Mouse (Mus musculus): ENCODE data around the gene Gtsf1l. TPM values are rescaled to one million over a fixed set of nuclear protein-coding genes. Genes with fewer than 3 reads are reported as not detected.

Gene Gtsf1l
- not detected in 2 replicates for polyA plus RNA-seq (2014; fragmentation: Nextera tagmentation; extraction: Ambion mirVana)

DNA sequence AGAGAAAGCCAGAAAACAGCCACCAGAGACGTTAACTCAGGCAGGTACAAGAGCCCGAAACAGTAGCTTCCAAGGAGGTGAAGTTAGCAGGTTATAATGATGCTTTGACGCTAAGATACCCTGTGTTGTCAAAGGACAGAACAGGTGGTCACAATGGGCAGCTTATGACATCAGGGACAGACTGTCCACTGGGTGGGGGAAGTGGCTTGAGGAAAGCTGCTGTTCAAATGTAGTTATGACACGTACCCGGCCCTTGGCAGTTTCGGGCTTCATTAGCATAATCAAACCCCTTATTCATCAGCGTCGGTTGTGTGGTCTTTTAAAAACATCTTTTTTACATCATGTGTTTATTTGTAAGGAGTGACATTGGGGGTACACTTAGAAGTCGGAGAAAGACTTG is at the start of gene Gtsf1l:
Gene Gtsf1l, minus strand, starts transcription at position 128 of the 400 bp plus-strand sequence.
- no peak for ATAC-seq (replicated peaks; ENCODE audit: insufficient number of reproducible peaks, low FRiP score, low TSS enrichment)
- no peaks in the 10 kb centered on the region for H3K4me1 ChIP-seq (ENCODE audit: control insufficient read depth, insufficient read depth, low read length)
- no peaks in the 10 kb centered on the region for H3K27me3 ChIP-seq (ENCODE audit: control insufficient read depth, insufficient read depth, low read length)
- H3K4me3 ChIP-seq (ENCODE audit: low read depth, low read length) = no peak within 1 kb of the TSS
- 82% methylated on average over 9 of the region's 9 CpGs for WGBS (ENCODE audit: insufficient replicate concordance)
- no peaks in the 10 kb centered on the region for H3K36me3 ChIP-seq (ENCODE audit: control insufficient read depth, insufficient read depth, low read length)
- H3K27ac ChIP-seq (ENCODE audit: low read depth, low read length) = no peak within 1 kb of the TSS
- no peaks in the 10 kb centered on the region for H3K9me3 ChIP-seq (replicated peaks; ENCODE audit: control insufficient read depth, low read length)
- H3K4me2 ChIP-seq = no peak within 1 kb of the TSS
- H3K9ac ChIP-seq (ENCODE audit: low read depth, low read length) = no peak within 1 kb of the TSS

DNA sequence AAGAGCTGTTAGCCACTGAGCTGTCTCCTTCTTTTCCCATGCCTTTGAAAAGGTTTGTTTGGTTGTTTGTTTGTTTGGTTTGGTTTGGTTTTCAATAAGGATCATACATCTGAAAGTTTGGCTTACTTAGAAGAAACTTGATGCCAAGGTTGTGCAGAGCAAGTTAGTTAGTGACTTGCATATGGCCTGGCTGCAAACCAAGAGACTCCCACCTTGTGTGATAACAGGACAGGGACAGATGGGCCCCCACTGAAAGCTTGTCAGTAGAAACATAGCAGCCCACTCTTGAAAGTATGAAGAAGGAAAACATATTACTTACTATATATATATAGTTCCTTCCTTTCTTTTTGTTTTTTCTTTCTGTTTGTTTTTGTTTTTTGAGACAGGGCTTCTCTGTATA is 49.3 kb upstream of the Gtsf1l start:
- Histone ChIP-seq H3K36me3 (ENCODE audit: control insufficient read depth, insufficient read depth, low read length) (no peaks in the 10 kb centered on the region), H3K9me3 (replicated peaks; ENCODE audit: control insufficient read depth, low read length) (no peaks in the 10 kb centered on the region), H3K27ac (ENCODE audit: low read depth, low read length) (no peak overlapping the region), H3K9ac (ENCODE audit: low read depth, low read length) (no peak overlapping the region), H3K4me3 (ENCODE audit: low read depth, low read length) (no peak overlapping the region), H3K4me2 (no peak overlapping the region), H3K4me1 (ENCODE audit: control insufficient read depth, insufficient read depth, low read length) (no peaks in the 10 kb centered on the region), H3K27me3 (ENCODE audit: control insufficient read depth, insufficient read depth, low read length) (no peaks in the 10 kb centered on the region)
- ATAC-seq (replicated peaks; ENCODE audit: insufficient number of reproducible peaks, low FRiP score, low TSS enrichment) = no peak

DNA sequence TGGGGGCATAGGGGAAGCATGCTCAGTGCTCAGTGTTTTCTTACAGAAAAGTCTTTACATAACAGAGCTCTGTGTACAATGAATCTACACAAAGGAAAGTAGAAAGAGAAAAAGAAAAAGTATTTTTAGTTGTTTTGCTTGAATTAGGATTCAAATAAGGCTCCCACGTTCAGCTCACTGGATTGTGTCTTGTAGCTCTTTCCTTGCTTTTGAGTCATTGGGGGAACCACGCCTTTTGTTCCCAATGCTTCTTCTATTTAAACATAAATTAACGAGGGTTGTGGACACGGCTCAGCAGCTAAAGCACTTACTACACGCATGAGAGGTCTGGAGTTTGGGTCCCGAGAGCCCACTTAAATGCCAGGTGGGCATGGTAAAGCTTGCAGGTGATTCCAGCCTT is 48.3 kb upstream of the Gtsf1l start:
- no peaks in the 10 kb centered on the region for H3K9me3 ChIP-seq (replicated peaks; ENCODE audit: control insufficient read depth, low read length)
- no peaks in the 10 kb centered on the region for H3K4me1 ChIP-seq (ENCODE audit: control insufficient read depth, insufficient read depth, low read length)
- H3K4me3 ChIP-seq (ENCODE audit: low read depth, low read length) = no peak overlapping the region
- 80% methylated on average over 6 of the region's 6 CpGs for WGBS (ENCODE audit: insufficient replicate concordance)
- no peak overlapping the region for H3K4me2 ChIP-seq
- H3K27ac ChIP-seq (ENCODE audit: low read depth, low read length) = no peak overlapping the region
- no peaks in the 10 kb centered on the region for H3K27me3 ChIP-seq (ENCODE audit: control insufficient read depth, insufficient read depth, low read length)
- H3K36me3 ChIP-seq (ENCODE audit: control insufficient read depth, insufficient read depth, low read length) = no peaks in the 10 kb centered on the region
- no peak overlapping the region for H3K9ac ChIP-seq (ENCODE audit: low read depth, low read length)
- no peak for ATAC-seq (replicated peaks; ENCODE audit: insufficient number of reproducible peaks, low FRiP score, low TSS enrichment)

DNA sequence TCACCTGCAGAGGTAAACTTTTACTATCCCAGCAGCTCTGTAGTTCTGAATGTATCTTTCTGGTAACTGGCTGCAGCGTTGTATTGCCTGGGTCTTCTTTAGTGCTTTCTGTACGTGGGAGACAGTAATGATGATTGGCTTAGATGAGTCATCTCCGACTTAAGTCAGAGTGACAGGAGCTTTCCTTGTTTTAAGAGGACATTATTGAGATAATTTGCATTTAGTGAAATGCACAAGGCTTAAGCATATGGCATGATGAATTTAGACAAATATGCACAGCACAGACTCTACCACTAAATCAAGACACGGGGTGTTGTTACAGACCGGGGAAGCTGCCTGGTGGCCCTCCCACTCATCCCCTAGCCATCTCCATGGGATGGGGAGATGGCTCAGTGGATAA is 44.7 kb upstream of the Gtsf1l start:
- no peaks in the 10 kb centered on the region for H3K27me3 ChIP-seq (ENCODE audit: control insufficient read depth, insufficient read depth, low read length)
- H3K9me3 ChIP-seq (replicated peaks; ENCODE audit: control insufficient read depth, low read length) = no peaks in the 10 kb centered on the region
- no peak overlapping the region for H3K4me3 ChIP-seq (ENCODE audit: low read depth, low read length)
- no peaks in the 10 kb centered on the region for H3K36me3 ChIP-seq (ENCODE audit: control insufficient read depth, insufficient read depth, low read length)
- ATAC-seq (replicated peaks; ENCODE audit: insufficient number of reproducible peaks, low FRiP score, low TSS enrichment) = no peak
- H3K9ac ChIP-seq (ENCODE audit: low read depth, low read length) = no peak overlapping the region
- 86% methylated on average over 5 of the region's 5 CpGs for WGBS (ENCODE audit: insufficient replicate concordance)
- H3K4me2 ChIP-seq = no peak overlapping the region
- H3K4me1 ChIP-seq (ENCODE audit: control insufficient read depth, insufficient read depth, low read length) = no peaks in the 10 kb centered on the region
- H3K27ac ChIP-seq (ENCODE audit: low read depth, low read length) = no peak overlapping the region

DNA sequence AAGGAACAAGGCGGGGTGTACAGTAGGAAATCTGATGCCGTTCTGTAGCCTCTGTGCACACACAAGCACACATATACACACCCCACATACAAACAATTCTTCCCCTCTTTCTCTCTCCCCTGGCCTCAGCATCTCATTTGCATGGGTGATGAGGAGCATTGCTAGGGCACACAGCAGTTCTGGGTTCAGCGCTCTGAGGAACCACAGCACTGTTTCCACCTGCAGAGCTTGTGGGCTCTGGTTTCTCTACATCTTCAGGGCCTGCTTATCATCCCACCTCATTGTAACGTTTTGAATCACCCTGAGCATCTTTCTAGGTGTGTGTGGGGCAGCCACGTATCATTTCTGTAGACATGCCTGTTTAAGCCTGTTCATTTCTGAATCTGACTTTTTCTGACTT is 43.2 kb upstream of the Gtsf1l start:
- H3K9ac ChIP-seq (ENCODE audit: low read depth, low read length) = no peak overlapping the region
- ATAC-seq (replicated peaks; ENCODE audit: insufficient number of reproducible peaks, low FRiP score, low TSS enrichment) = no peak
- no peaks in the 10 kb centered on the region for H3K4me1 ChIP-seq (ENCODE audit: control insufficient read depth, insufficient read depth, low read length)
- H3K36me3 ChIP-seq (ENCODE audit: control insufficient read depth, insufficient read depth, low read length) = no peaks in the 10 kb centered on the region
- no peaks in the 10 kb centered on the region for H3K27me3 ChIP-seq (ENCODE audit: control insufficient read depth, insufficient read depth, low read length)
- H3K4me2 ChIP-seq = no peak overlapping the region
- H3K27ac ChIP-seq (ENCODE audit: low read depth, low read length) = no peak overlapping the region
- no peaks in the 10 kb centered on the region for H3K9me3 ChIP-seq (replicated peaks; ENCODE audit: control insufficient read depth, low read length)
- H3K4me3 ChIP-seq (ENCODE audit: low read depth, low read length) = no peak overlapping the region
- WGBS (ENCODE audit: insufficient replicate concordance) = 75% methylated on average over 5 of the region's 5 CpGs

DNA sequence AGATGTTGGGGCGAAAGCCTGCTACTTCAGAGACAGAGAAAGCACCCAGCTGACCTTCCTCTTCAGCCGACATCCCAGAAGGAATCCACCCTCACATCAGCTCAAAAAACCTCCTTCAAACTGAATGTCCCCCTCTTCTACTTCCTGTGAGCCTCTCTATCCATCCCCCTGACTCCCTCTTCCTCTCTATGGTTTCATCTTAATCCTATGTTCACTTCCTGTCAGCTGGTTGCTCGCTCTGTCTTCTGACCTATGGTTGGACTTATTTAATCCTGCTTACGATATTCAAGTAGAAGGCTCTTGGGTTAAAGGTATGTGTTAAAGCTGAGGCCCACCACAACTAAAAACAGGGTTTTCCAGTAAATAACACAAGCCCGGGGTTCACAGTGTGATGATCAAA is 35.8 kb upstream of the Gtsf1l start:
- peaks cover 6% of the 10 kb centered on the region; the same call in 1 of the 2 replicates for H3K4me1 ChIP-seq (ENCODE audit: control insufficient read depth, insufficient read depth, low read length)
- H3K36me3 ChIP-seq (ENCODE audit: control insufficient read depth, insufficient read depth, low read length) = no peaks in the 10 kb centered on the region
- H3K27me3 ChIP-seq (ENCODE audit: control insufficient read depth, insufficient read depth, low read length) = peaks cover 21% of the 10 kb centered on the region
- WGBS (ENCODE audit: insufficient replicate concordance) = 69% methylated on average over 5 of the region's 5 CpGs
- no peak overlapping the region for H3K9ac ChIP-seq (ENCODE audit: low read depth, low read length)
- ATAC-seq (replicated peaks; ENCODE audit: insufficient number of reproducible peaks, low FRiP score, low TSS enrichment) = no peak
- H3K27ac ChIP-seq (ENCODE audit: low read depth, low read length) = no peak overlapping the region
- no peak overlapping the region for H3K4me2 ChIP-seq
- H3K9me3 ChIP-seq (replicated peaks; ENCODE audit: control insufficient read depth, low read length) = no peaks in the 10 kb centered on the region
- H3K4me3 ChIP-seq (ENCODE audit: low read depth, low read length) = no peak overlapping the region

DNA sequence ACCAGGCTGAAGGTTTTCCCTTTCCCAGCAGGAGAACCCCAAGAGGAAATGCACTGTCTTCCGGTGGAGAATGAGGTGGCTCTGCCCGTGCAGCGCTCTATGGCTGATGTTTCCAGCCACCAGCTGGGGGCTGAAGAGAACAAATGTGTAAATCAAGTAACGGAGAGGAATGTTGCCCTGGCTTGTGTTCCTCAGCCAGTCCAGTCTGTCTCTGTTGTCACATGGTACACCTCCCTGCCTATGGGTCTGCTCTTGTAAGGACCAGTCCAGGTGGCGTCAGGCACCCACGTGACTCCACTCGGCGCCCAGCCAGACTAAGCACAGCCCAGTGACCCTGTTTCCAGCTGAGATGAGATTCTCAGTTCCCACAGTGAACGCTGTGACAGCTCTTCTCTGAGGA is 34.7 kb upstream of the Gtsf1l start:
- H3K9ac ChIP-seq (ENCODE audit: low read depth, low read length) = peak overlapping the region; percentile 34; the same call in 1 of the 2 replicates
- 18% methylated on average over 9 of the region's 9 CpGs for WGBS (ENCODE audit: insufficient replicate concordance)
- H3K4me1 ChIP-seq (ENCODE audit: control insufficient read depth, insufficient read depth, low read length) = peaks cover 6% of the 10 kb centered on the region; the same call in 1 of the 2 replicates
- no peaks in the 10 kb centered on the region for H3K36me3 ChIP-seq (ENCODE audit: control insufficient read depth, insufficient read depth, low read length)
- peak; percentile 91 for ATAC-seq (replicated peaks; ENCODE audit: insufficient number of reproducible peaks, low FRiP score, low TSS enrichment)
- 0 out of 2 replicates have a peak overlapping the region, but pooled peaks have one; percentile 46 for H3K27ac ChIP-seq (ENCODE audit: low read depth, low read length)
- peak overlapping the region; percentile 53 for H3K4me2 ChIP-seq
- peaks cover 22% of the 10 kb centered on the region for H3K27me3 ChIP-seq (ENCODE audit: control insufficient read depth, insufficient read depth, low read length)
- H3K9me3 ChIP-seq (replicated peaks; ENCODE audit: control insufficient read depth, low read length) = no peaks in the 10 kb centered on the region
- no peak overlapping the region for H3K4me3 ChIP-seq (ENCODE audit: low read depth, low read length)

DNA sequence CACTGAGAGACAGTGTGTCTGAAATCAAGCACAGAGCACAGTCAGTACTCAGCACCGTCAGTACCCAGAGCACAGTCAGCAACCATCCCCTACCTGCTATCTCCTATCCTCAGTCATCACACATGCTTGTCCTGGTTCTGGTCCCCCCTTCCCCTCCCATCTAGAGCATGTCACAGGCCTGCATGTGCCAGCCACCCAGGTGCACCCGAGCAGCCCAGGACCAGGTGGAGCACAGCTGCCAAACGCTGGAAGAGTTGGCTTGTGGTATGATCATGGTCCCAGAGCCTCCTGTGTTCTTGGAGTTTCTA is 33.7 kb upstream of the Gtsf1l start:
- H3K4me2 ChIP-seq = no peak overlapping the region
- peaks cover 6% of the 10 kb centered on the region; the same call in 1 of the 2 replicates for H3K4me1 ChIP-seq (ENCODE audit: control insufficient read depth, insufficient read depth, low read length)
- no peak for ATAC-seq (replicated peaks; ENCODE audit: insufficient number of reproducible peaks, low FRiP score, low TSS enrichment)
- 73% methylated on average over 3 of the region's 3 CpGs for WGBS (ENCODE audit: insufficient replicate concordance)
- H3K36me3 ChIP-seq (ENCODE audit: control insufficient read depth, insufficient read depth, low read length) = no peaks in the 10 kb centered on the region
- H3K9ac ChIP-seq (ENCODE audit: low read depth, low read length) = no peak overlapping the region
- no peak overlapping the region for H3K27ac ChIP-seq (ENCODE audit: low read depth, low read length)
- H3K4me3 ChIP-seq (ENCODE audit: low read depth, low read length) = no peak overlapping the region
- peaks cover 22% of the 10 kb centered on the region for H3K27me3 ChIP-seq (ENCODE audit: control insufficient read depth, insufficient read depth, low read length)
- H3K9me3 ChIP-seq (replicated peaks; ENCODE audit: control insufficient read depth, low read length) = no peaks in the 10 kb centered on the region

DNA sequence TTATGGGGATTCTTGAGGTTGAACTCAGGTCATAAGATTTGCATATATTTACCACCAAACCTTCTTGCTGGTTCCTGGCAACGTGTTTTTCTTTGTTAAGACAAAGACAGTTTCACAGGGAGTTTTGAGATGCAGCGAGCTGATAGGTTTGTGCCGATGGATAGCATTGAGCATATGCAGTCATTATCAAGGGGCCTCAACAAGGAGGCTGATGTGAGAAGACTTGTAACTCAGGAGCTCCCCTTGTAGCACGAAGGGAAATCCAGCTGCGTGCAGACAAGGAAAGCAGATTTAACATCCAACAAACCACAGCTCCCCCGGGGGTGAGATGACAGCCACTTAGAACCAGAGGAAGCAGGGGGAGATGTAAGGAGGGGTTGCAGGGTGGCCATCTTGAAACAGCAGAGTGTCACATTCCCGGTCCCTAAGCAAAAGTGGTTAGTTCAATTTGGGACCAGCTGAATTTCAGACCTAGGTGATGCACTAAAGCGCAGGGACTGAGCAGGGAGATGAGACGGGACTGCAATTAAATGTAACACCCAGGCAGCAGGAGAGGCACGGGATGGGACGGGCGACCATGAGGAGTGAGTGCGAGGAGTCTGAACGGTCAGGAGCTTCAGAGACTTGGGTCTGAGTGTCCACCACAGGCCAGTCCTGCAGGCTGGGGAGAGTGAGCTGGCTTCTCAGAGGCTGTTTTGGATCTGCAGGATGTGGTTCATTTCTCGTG is 33.1 kb upstream of the Gtsf1l start:
- peaks cover 6% of the 10 kb centered on the region; the same call in 1 of the 2 replicates for H3K4me1 ChIP-seq (ENCODE audit: control insufficient read depth, insufficient read depth, low read length)
- H3K27ac ChIP-seq (ENCODE audit: low read depth, low read length) = no peak overlapping the region
- WGBS (ENCODE audit: insufficient replicate concordance) = 54% methylated on average over 15 of the region's 15 CpGs
- H3K27me3 ChIP-seq (ENCODE audit: control insufficient read depth, insufficient read depth, low read length) = peaks cover 22% of the 10 kb centered on the region
- H3K9ac ChIP-seq (ENCODE audit: low read depth, low read length) = no peak overlapping the region
- H3K9me3 ChIP-seq (replicated peaks; ENCODE audit: control insufficient read depth, low read length) = no peaks in the 10 kb centered on the region
- no peak for ATAC-seq (replicated peaks; ENCODE audit: insufficient number of reproducible peaks, low FRiP score, low TSS enrichment)
- no peak overlapping the region for H3K4me2 ChIP-seq
- no peak overlapping the region for H3K4me3 ChIP-seq (ENCODE audit: low read depth, low read length)
- no peaks in the 10 kb centered on the region for H3K36me3 ChIP-seq (ENCODE audit: control insufficient read depth, insufficient read depth, low read length)

All from heart, embryonic 11.5 days (tissue).